Mouse (Mus musculus) midbrain, embryonic 14.5 days (tissue): ENCODE results near the gene Olfr403. TPM values are rescaled to one million over a fixed set of nuclear protein-coding genes. Genes with fewer than 3 reads are reported as not detected.

Experiments used
- polyA plus RNA-seq: library from polyadenylated mRNA; unstranded; fragments of >200 nt; fragmentation: Nextera tagmentation; extraction: Ambion mirVana; gene quantifications from 2 replicates; pipeline ENCODE4 v1.2.1, GENCODE M21; 2014

The Olfr403 gene
- polyA plus RNA-seq, 1 experiment from 2014 or later = not detected

Other genes starting within 250 kb of the Olfr403 start
- not detected in 2 replicates for gene Olfr23, start 249.6 kb upstream of the Olfr403 start, polyA plus RNA-seq
- gene Olfr397, start 225.4 kb upstream of the Olfr403 start, polyA plus RNA-seq = not detected in 2 replicates
- gene Olfr398, start 195.8 kb upstream of the Olfr403 start, polyA plus RNA-seq = not detected in 2 replicates
- gene Olfr139, start 129.7 kb upstream of the Olfr403 start, polyA plus RNA-seq = not detected in 2 replicates
- not detected in 2 replicates for gene Olfr399, start 129.6 kb upstream of the Olfr403 start, polyA plus RNA-seq
- gene Zfp616, start 116.3 kb upstream of the Olfr403 start, polyA plus RNA-seq = not detected in 2 replicates
- gene Olfr401, start 72.5 kb upstream of the Olfr403 start, polyA plus RNA-seq = not detected in 2 replicates
- gene Olfr402, start 32.7 kb upstream of the Olfr403 start, polyA plus RNA-seq = not detected in 2 replicates
- not detected in 2 replicates for gene Olfr43, start 25.1 kb downstream of the Olfr403 start, polyA plus RNA-seq
- gene Olfr406, start 73.6 kb downstream of the Olfr403 start, polyA plus RNA-seq = not detected in 2 replicates
- not detected in 2 replicates for gene Olfr59, start 97.5 kb downstream of the Olfr403 start, polyA plus RNA-seq
- gene Olfr410, start 151.8 kb downstream of the Olfr403 start, polyA plus RNA-seq = not detected in 2 replicates
- gene Olfr411, start 166.4 kb downstream of the Olfr403 start, polyA plus RNA-seq = not detected in 2 replicates
- gene Olfr412, start 175.8 kb downstream of the Olfr403 start, polyA plus RNA-seq = not detected in 2 replicates